Mouse (Mus musculus) urinary bladder, postnatal 25 days (tissue): Measurements from ENCODE around the gene Tmem205.

Experiments used
- DNase-seq: peaks from one replicate; pipeline ENCODE4 v3.0.0; 2022; ENCODE audit warnings: low spot score

Tmem205 gene

DNA sequence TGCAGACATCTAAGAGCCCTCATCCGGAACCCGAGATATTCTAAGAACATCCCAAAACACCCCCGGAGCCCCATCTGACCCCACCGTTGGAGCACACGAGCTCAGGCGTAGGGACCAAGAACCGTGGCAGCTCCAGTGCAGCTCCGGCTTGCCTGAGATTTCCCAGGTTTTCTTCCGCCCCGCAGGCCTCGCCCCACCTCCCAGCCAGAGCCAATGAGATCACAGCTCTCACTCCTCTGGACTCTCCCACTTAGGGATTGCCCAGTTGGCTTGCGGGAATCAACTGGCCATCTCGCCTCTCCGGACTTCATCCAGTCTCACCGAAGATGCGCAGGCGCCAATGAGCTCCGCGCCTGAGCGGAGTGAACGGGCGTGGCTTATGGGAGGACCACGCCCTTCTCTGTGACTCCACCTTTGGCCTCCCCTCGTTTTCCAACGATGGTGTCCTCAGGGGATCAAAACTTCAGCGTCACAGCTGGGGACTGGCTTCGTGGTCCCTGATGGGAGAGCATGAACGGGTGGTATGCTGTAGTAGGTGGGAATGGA is at the start of gene Tmem205, which contains the start of gene Ccdc159:
Gene Tmem205, minus strand, starts transcription at position 349 of the 546 bp plus-strand sequence.
Gene Ccdc159, plus strand, starts transcription at position 264 of the 546 bp plus-strand sequence.
- peak; percentile 81 for DNase-seq

GRCm38 (mm10) chr9:21976626-21977175 is 49.3 kb upstream of the Tmem205 start:
- no peak for DNase-seq

DNA sequence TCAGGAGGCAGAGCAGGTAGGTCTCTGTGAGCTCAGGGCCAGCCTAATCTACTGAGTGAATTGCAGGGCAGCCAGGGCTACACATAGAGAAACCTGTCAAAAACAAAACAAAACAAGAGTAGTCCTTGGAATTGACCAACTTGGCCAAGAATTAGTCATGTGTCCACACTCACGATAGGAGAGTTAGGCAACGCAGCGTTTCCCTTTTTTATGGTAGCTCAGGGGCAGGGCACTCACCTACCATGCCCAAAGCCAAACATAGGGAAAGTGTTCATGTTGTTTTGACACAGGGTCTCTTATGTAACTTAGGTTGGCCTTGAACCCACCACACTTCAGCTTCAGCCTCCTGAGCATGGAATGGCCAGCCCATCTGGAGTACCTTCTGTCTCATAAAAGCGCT is 41.9 kb upstream of the Tmem205 start:
- no peak for DNase-seq

DNA sequence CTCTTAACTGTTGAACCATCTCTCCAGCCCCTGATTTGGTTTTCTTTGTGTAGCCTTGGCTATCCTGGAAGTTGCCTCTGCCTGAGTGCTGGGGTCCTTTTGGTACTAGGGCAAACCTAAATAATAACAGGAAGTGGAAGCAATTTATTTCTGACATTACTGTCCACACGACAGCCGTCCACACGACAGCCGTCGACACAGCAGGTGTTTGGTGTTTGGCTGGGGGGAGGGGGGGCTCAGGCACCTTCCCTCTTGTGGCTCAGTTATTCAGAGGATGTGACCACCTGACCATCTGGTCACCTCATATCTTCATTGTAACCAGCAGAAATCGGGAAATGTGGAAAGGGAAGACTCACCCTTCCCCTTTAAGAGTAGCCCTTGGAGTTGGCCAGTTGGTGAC is 41.5 kb upstream of the Tmem205 start:
- no peak for DNase-seq

GRCm38 (mm10) chr9:21963417-21963816 is 36.1 kb upstream of the Tmem205 start, which contains the start of gene Epor:
TSS of gene Epor (minus strand) at chr9:21963506.
- no peak for DNase-seq

DNA sequence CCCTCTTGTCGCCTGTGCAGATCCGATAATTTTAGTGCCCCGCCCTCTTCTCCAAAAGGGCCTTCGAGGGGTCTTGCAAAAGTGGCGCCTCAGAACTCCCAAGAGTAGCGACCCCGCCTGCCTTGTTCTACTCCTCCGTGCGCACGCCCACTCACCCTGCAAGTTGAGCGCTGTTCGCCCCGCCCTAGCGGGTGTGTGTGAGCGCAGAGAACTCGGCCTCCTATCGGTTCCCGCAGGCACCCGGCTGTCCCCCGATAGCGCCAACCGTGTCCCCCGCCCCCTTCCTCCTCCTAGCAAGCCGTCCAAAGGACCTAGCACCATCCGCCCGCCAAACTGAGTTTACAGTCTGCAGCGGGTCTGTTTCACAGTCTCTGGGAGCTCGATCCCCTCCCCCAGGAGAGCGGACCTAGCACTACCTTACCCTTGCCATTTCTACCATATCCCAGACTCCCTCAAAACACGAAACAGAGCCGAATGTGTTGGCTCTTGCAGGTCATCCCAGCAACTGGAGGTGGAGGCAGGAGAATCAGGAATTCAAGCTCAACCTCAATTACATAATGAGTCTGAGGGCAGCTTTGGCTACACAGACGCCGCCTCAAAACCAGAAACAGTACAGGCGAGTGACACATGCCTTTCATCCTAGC is 35.2 kb upstream of the Tmem205 start:
- DNase-seq, result peak; percentile 47

- no peak for DNase-seq
These were observed 34.7 kb upstream of the Tmem205 start for GRCm38 (mm10) chr9:21962010-21962409.

GRCm38 (mm10) chr9:21961366-21961980 is 34.1 kb upstream of the Tmem205 start:
- DNase-seq, result no peak

GRCm38 (mm10) chr9:21960558-21961208 is 33.3 kb upstream of the Tmem205 start:
- no peak for DNase-seq

DNA sequence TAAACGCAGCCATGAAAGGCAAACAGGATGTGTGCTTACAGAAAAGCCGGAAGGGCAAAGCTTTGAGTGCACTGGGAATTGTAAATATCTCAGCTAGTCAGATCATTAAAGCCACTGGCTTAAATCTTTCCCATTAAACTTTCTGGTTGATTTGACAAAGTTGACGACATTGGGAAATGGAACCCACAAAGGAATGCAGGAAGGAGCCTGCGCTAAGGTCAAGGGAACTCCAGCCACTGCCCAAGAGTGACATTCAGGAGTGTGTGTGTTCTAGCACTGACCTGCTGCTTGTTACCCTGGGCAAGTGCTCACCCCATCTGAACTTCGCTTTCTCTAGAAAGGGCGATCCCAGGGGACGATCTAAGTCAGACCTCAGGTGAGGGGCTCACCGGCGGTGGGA is 32.8 kb upstream of the Tmem205 start:
- DNase-seq, result no peak

- no peak for DNase-seq
These were observed 31.9 kb upstream of the Tmem205 start for GRCm38 (mm10) chr9:21959244-21959643.

DNA sequence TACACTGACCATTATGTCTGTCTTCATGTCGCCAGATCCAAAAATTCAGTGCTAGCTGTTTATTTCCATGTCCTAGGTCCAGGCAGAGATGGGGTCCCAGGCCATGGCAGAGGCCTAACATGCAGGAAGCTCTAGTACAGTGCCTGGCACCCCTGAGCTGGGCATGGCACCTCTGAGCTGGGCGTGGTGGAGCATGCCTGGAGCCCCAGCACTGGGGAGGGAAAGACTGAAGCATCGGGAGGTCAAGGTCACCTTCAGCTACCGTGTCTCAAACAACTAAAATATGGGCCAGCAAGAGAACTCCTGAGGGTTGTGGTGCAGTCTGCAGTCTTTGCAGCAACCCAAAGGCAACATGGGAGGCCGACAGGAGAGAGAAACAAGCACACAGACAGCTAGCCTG is 31.0 kb upstream of the Tmem205 start:
- DNase-seq, result no peak

GRCm38 (mm10) chr9:21955570-21956281 is 28.4 kb upstream of the Tmem205 start, which contains the start of gene Swsap1:
TSS of gene Swsap1 (plus strand) at chr9:21955755.
- DNase-seq, result peak; percentile 94

DNA sequence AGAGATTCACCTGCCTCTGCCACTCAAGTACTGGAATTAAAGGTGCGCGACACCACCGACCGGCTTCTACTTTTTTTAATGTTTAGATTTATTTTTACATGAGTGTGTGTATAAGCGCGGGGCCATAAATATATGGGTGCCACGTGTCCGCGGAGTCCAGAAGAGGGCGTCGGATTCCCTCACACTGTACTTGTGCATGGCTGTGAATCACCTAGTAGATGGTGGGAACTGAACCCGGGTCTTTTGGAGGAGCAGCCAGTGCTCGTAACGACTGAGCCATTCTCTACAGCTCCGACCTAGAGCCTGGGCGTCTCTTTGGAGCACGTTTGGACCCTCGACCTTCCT is 27.8 kb upstream of the Tmem205 start:
- DNase-seq, result no peak

DNA sequence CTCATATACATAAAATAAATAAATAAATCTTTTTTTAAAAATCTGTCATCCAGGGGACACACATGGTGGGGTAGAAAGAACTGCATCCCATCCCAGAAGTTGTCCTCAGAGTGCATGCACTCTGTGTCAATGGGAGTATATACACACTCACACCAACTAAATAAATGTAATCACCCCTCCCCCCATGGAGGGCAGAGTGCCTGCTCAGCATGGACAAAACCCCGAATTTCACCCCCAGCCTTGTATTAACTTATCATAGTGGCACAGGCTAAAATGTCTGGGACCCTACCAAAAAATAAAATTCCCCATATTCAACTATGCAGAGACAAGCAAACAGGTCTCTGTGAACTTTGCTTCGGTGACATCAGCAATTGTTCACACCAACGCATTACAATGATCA is 27.3 kb upstream of the Tmem205 start:
- no peak for DNase-seq

DNA sequence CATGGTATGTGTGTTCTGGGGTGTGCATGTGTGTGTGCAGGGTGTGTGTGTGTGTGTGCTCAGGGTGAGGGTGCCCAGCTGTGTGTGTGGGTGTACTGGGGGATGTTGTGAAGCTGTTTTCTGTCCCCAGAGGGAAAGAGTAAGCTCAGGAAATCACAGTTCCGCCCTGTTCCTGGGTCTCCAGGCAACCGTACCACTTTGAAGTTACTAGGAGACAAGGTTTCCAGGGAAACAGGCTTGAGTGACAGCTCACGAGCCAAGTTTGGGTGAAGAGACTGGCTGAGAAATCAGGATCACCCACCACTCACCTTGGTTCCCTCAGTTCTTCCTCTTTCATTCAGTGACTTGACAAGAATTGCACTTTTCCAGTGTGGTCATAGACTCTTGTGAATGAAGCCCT is 26.2 kb upstream of the Tmem205 start:
- no peak for DNase-seq

GRCm38 (mm10) chr9:21951977-21952376 is 24.6 kb upstream of the Tmem205 start:
- DNase-seq, result no peak

- DNase-seq, result peak; percentile 75
These were observed 23.0 kb upstream of the Tmem205 start for GRCm38 (mm10) chr9:21950322-21950721.

GRCm38 (mm10) chr9:21948790-21949189 is 21.4 kb upstream of the Tmem205 start:
- no peak for DNase-seq

DNA sequence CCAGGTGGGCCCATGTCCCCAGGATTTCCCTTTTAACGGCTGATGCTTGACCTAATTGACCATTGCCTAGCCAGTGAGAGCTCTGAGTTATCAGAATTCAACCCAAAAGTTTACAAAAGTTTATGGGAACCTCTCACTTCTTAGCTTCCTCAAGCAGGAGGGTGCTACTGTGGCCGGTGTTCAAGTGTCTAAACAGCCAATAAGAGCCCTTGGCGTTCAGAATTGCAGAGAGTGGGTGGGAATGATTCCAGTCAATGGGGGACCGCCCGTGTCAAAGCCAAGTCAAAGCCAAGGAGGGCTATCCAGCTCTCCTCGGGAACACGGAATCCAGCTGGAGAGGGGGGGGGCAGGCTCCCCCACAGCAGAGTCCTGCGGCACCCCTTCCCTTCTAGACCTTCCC is 20.8 kb upstream of the Tmem205 start:
- DNase-seq, result no peak

GRCm38 (mm10) chr9:21947540-21948130 is 20.3 kb upstream of the Tmem205 start:
- DNase-seq, result no peak

GRCm38 (mm10) chr9:21944267-21944666 is 16.9 kb upstream of the Tmem205 start:
- DNase-seq, result no peak
